Mouse (Mus musculus) ES-Bruce4 (cell line): ENCODE data around the gene Lce6a.

Source experiments
- CTCF ChIP-seq: IDR thresholded peaks from one replicate; pipeline ENCODE4 v1.8.1; 2011; ENCODE audit warnings: low read depth, low read length
- EP300 ChIP-seq: IDR thresholded peaks from 2 replicates; pipeline ENCODE4 v1.6.1; 2011; ENCODE audit warnings: low read depth, low read length; ENCODE audit not compliant: insufficient read depth

- TF ChIP-seq CTCF (no peak), EP300 (no peak)
Measured at GRCm38 (mm10) chr3:92637745-92638652, 16.5 kb upstream of the Lce6a start.
